Mouse (Mus musculus) activated CD4-positive, CD25-positive, alpha-beta regulatory T cell, adult 4 months (primary cell): ENCODE data around the gene Hspb9. TPM values are rescaled to one million over a fixed set of nuclear protein-coding genes. Genes with fewer than 3 reads are reported as not detected.

ENCODE experiments used
- ATAC-seq: one replicate; pipeline ENCODE4 v1.8.0; 2017
- polyA plus RNA-seq, 2 experiments: library from polyadenylated mRNA; unstranded; fragments of 100-300 nt; shearing (Covaris generic); gene quantifications; one replicate each; pipeline ENCODE4 v1.2.1; 2017

The Hspb9 gene
- polyA plus RNA-seq, 2 experiments from 2014 or later = 0.70 to 0.78 TPM

DNA sequence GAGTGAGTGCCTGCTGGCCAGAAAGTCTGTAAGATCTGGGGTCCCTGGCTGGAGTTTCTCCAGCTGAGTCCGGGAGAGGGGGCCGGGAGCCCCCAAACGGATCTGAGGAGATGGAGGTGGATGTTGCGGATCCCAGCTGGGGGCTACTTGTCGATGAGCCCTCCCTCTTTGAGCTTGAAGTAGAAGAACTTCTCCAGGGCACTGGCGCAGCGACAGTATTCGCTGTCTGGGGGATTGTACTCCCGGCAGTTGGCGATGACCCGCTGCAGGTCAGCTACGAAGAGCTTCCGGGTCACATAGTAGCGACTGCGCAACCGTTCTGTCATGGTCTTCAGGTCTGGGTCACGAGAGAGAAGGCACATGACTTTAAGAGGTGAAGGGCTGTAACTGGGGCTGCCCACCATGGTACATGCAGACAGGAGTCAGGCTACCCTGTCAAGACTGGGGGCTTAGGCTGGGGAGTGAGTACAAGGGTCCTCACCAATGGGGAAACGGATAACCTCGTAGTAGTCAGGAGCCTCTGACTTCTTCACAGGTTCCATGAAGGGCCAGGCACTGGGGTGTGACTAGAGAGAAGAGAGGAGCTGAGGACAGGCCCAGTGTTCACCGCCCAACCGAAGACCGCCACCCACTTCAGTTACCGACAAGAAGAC, 8.4 kb upstream of the Hspb9 start:
- no peak for ATAC-seq

DNA sequence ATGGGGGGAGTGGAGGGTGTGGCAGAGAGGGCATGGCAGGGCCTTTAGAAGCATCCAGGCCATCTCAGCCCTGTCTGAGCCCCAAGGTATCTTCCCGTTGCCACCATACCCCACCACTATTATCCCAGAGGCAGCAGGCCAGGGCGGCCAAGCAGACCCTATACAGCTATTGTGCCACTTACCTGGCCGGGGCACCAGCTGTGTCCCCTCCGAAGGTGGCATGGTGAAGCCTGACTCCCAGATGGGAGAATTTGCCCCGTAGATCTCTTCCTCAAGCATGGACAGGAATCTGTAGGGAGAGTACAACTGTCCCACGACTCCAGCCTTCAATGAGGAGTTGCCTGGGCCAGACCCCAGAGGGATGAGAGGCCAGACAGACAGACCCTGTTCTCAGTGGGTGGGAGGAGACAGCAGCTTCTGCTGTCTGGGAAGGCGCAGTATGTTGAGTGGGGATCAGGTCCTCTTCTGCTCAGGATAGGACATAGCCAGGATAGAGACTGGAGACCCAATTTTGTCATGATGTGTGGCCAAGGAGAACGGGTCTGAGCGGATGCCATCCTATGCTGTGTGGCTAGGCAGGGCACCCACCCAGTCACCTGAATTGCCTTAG, 4.3 kb upstream of the Hspb9 start:
- no peak for ATAC-seq

GRCm38 (mm10) chr11:100710528-100710927, 3.1 kb upstream of the Hspb9 start:
- no peak for ATAC-seq

DNA sequence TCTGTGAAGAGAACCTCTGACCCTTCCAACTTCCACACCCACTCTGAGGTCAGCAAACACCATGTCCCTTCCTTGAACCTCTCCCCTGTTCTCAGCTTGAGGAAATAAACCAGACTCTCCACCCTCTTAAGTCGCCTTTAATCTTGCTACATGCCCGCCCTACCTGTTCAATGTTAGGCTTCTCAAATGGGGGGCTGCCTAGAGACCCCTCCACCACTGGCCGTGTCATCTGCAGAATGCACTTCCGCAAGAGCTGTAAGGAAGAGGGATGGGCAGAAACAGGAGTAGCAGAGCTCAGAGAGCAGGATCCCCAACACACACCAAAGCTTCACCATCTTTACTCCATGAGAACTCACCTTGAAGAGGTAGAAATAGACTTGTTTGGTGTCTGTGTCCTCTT, 2.7 kb upstream of the Hspb9 start:
- ATAC-seq = no peak

DNA sequence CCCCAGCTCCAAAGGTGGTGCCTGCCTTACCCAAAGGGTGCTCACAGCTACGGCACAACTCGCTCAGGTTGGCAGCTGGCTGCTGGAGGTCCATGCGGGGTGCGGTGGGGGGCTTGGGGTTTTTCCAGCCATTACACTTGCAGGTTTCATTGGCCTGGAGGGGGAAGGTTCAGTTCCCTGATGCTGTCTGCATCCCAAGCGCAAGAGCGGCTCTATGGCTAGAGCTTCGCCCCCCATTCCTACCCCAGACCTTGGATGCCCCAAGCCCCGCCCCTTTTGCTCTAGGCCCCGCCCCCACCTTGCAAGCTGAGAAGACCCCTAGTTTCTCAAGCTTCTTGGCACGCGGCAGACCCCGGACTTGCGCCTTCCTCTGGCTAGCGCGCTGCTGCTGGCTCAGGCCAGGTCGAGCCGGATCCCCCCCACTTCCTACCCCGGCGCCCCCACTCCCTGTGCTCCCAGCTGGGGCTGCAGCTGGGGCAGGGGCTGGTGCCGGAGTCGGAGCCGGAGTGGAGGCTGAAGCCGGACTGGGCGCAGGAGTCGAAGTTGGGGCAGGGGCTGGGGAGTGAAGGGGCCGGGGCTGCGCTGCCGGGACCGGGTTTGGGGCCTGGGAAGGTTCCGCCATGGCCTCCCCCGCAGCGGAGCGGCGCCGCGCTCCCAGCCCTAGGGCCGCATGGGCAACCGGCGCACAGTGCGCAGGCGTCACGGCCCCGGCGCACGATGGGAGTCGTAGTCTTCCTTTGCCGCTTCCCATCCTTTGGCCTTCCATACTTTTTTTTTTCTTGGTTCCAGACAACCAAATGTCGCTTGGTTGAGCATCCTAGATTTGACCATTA, 1.7 kb upstream of the Hspb9 start, which contains the start of gene Kat2a:
Gene Kat2a, minus strand, starts transcription at position 683 of the 833 bp plus-strand sequence.
- no peak for ATAC-seq

GRCm38 (mm10) chr11:100713174-100713573, 476 bp upstream of the Hspb9 start:
- no peak for ATAC-seq

GRCm38 (mm10) chr11:100714534-100714915, 875 bp downstream of the Hspb9 start:
- peak; percentile 37 for ATAC-seq

GRCm38 (mm10) chr11:100714948-100715347, 1.3 kb downstream of the Hspb9 start:
- ATAC-seq = no peak

DNA sequence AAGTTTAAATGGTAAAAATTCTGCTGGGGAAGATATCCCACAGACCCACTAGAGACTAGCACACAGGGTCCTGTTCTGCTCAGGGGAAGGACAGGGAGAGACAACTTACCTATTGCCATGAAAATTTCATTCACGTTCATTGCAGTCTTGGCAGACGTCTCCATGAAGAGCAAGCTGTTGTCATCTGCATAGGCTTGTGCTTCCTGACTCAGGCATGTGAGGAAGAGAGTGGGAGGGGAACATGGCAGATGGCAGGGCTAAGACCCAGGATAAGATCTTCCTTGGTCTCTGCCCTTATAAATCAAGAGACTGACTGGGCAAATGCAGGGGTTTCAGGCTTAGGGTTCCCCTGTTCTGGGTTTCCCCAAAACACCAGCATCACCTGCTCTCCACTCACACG, 3.0 kb downstream of the Hspb9 start:
- no peak for ATAC-seq

GRCm38 (mm10) chr11:100718462-100718861, 4.8 kb downstream of the Hspb9 start:
- no peak for ATAC-seq

DNA sequence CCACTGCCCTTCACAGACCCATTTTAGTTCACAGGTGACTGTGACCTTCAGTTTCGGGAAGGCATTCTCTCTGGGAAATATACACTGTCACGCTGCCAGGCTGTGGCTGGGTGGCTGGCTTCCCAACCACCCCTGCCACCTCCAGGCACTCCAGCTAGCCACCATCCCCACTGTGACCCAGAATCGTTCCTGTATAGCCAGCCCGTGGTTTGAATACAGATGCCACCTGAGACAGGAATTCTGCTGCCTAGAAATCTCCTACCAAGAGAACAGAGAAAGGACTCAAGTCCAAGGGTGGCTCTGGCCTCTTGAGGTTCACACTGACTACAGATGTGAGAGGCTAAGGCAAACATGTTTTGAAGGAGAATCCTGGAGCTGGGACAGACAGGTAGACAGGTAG, 5.2 kb downstream of the Hspb9 start:
- ATAC-seq = no peak

GRCm38 (mm10) chr11:100719312-100719711, 5.7 kb downstream of the Hspb9 start:
- no peak for ATAC-seq

- no peak for ATAC-seq
Observed at GRCm38 (mm10) chr11:100719893-100720292, 6.2 kb downstream of the Hspb9 start.

GRCm38 (mm10) chr11:100720345-100720744, 6.7 kb downstream of the Hspb9 start:
- ATAC-seq = no peak

DNA sequence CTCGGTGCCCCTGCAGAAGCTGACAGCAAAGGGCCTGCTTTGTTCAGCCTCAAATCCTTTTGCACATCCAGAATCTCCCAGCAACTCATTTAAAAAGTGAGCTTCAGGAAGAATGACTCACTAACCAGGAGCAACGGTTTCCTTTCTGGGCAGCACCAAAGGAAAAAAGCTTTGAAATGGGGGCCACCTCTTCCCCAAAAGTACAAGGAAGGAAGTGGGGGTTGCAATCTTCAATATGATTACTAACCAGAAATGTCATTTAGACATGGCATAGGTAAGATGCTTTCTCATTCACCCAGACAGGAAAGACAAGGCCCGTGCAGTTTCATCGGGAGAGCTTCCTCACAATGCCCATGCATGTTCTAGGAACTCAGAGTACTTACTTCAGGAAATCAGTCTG, 7.6 kb downstream of the Hspb9 start:
- ATAC-seq = no peak

DNA sequence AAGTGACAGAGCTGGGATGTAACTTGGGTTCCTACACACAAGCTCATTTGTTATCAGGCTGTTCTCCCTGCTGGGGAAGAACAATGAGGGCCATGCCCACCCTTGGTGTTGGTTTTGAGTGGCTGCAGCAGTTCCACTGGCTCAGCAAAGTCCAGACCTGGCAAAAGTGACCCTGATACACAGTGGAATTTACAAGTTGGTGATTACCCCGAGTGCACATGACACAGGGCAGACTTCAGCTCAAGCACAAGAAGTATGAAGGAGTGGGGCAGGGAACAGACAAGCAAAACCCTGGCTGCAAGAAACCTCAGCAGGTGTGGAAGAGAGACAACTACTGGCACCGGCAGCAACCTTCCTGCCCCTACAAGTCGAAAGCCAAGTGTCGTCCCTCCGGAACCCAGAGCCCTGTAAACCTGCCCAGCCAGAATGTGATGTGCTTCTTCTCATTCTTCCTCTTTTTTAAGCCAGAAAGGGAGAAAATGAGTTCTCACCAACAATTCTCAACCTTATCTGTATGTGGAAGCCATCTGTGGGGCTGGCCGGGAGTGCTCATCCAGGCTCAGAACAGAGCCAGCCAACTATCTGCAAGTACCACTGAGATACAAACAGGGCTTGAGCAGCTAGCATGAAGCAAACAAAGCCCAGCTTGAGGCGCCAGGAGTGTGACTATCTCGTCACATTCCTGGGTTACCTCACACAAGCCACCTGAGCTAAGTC, 8.3 kb downstream of the Hspb9 start:
- no peak for ATAC-seq

DNA sequence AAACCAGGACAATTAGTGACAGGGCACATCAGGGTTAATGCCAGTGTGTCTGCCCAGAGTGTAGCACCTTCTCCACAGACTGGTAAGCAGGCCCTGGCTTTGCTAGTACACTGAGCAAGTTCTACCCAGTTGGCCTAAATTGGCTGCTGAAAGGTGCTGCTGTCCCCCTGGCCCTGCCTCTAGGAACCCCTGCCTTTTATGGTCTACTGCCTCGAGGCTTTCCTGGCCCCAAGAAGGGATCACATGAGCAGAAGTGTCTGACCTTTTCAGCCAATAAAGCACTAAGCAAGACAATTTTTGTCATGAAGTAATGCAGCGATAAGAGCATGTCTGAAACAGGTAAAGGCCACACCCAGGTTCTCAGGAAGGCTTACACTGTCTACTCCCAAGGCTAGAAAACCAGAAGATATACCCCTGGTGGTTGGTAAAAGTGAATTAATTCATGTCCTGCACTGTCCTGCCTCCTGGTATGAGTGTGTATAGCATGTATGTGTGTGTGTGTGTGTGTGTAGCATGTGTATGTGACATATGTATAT, 8.9 kb downstream of the Hspb9 start:
- no peak for ATAC-seq

DNA sequence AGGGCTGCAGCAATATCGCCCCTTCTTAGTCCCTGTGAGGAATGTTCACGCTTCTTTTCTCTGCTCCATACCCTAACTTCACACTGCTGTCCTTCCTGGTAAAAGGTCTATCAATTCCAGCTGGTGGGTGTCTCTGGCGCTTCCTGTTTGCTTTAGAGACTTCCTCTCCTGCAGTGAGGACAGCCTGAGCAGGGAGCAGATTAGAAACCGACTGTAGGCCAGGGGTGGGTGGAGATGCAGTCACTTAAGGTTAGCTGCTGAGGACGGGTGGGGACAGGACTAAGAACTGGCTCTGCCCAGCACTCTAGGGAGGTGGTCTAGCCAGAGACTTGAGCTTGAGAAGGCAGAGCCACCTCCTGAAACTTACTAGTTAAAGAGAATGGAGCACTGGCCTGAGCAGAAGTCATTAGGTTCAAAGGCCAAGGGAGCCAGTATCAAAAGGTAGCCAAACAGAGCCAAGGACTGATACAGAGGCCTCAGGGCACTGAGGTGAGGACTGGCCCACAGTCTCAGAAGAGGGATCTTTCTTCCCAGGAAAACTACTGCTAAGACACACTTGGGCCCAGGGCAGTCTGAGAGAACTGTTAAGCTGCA, 11.4 kb downstream of the Hspb9 start:
- no peak for ATAC-seq

- ATAC-seq = no peak
Observed at GRCm38 (mm10) chr11:100727201-100727600, 13.6 kb downstream of the Hspb9 start.

- no peak for ATAC-seq
Observed at GRCm38 (mm10) chr11:100728601-100729000, 15.0 kb downstream of the Hspb9 start.

DNA sequence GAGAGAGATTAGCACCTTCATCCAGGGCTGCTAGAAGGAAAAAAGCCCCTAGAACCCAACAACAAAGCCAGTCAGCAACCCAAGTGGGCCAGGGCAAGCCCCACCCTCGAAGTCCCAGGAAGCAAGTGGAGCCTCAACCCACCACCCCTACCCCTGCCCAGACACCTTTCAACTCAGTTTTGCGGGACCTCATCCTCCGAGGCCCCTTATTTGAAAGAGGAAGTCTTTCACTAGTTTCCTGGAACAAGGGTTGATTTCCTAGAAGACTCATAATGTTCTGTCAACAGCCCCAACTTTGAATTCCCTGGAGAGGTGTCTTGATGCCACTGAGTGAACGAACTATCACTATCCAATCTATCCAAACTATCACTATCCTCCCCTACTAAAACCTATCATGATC, 16.3 kb downstream of the Hspb9 start:
- peak; percentile 28 for ATAC-seq

DNA sequence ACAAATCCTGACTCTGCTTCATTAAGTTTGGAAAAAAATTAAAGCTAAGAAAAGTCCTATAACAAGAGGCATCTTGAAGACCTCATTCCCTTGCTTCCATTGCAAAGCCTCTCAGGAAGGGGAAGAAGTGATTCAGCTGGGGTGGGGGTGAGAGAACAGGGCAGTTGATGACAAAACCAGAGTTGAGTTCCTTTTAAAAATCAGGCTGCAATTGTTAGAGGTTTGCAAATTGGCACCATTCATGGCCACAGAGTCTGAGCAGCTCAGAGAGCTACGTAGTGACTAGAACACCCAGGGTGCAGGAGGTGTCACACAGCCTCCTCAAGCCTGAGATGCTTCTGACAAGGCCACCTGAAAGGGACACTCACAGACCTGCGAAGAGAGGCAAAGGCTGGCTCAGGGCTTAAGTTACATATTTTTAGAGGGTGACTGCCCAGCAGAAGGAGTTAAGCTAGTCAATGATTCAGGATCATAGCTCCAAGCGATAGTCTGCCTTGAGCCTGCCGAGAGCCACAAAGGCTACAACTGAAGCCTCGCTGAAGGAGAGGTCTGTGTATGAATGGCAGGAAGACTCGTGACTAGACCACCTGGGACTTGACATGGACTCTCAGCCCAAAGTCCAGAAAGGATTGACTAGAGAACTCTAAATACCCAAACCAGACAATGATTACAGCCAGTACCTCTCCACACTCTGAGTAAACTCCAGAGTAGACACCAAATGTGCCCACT, 17.0 kb downstream of the Hspb9 start:
- no peak for ATAC-seq
